Mouse (Mus musculus) heart, postnatal 0 days (tissue): ENCODE results near the gene Ccdc70.

ENCODE experiments used
- CTCF ChIP-seq: IDR thresholded peaks from 2 replicates; pipeline ENCODE4 v1.5.1; 2016; ENCODE audit warnings: antibody characterized with exemption, control low read depth, low read depth
- EP300 ChIP-seq: IDR thresholded peaks from 2 replicates; pipeline ENCODE4 v1.6.1; 2016; ENCODE audit warnings: antibody characterized with exemption, low read depth

DNA sequence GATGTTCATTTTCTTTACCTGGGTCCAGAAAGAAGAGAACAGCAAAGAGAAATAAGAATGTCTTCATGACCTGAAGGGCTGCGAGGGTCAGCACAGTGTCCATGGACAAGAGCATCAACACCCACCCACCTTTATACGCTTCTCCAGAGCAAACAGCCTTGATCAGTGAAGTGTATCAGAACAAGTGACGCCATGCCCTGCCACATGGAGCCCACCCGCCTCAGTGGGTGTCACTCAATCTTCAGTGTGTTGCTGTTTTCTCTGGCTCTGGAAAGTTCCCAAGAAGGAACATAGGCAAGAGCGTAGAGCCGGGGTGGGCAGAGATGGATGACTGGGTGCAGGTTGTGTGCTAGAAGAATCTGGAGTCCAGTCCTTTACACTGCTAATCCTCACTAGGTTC lies 37.0 kb upstream of the Ccdc70 start, which contains the start of gene Defb15:
- TF ChIP-seq CTCF = no peak
- no peak for TF ChIP-seq EP300
